Mouse (Mus musculus): ENCODE results near the gene Srd5a1.

DNA sequence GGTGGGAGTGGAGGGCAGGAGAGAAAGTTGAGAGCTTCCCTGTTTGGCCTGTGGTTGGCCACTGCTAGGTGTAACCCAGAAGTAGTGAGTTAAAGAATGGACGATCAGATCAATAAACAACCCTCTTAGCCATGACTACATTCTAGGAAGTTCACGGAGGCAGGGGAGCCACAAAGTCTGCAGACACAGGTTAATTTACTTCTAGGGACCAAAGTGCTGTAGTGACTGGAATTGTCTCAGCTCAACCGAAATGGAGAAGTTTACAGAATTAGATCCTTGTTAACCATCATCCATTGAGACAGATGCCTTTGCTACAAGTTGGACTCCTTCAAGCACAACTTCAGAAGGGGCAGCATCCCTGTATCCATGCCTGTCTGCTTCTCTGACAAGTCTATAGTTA, 23.4 kb downstream of the Srd5a1 start:
- TF ChIP-seq GATA1 (IDR thresholded peaks at IDR 0.05; ENCODE audit: borderline replicate concordance, low read length) (no peak), FLI1 (IDR thresholded peaks at IDR 0.05; ENCODE audit: low read length) (no peak)

All from megakaryocyte, embryonic 14.5 days (primary cell).